Mouse (Mus musculus): ENCODE data around the gene Skiv2l.
"Not testable (repeated sequence)": the region's sequence is repeated elsewhere in the genome, so short reads cannot be mapped to it uniquely, and the experiment has no call there.

Skiv2l gene

DNA sequence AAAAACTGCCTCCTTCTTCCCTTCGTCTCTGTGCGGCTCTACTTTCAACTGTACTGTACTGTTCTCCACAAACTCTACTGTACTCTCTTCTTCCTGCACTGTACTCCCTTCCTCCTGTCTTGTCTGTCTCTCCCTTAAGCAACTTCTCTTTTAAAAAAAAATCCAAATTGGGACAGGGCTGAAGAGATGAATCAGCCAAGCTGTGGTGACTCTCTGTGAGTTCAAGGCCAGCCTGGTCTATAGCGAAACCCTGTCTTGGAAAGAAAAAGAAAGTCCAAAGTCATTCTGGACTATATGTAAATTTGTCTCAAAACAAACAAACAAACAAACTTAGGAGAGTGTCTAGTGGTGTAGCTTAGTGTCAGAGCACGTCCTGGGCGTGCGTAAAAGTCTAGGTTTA is 24.3 kb upstream of the Skiv2l start:
- DNase-seq (ENCODE audit: low spot score), result no peak

GRCm38 (mm10) chr17:34865981-34866380 is 16.0 kb upstream of the Skiv2l start:
- DNase-seq (ENCODE audit: low spot score), result no peak

DNA sequence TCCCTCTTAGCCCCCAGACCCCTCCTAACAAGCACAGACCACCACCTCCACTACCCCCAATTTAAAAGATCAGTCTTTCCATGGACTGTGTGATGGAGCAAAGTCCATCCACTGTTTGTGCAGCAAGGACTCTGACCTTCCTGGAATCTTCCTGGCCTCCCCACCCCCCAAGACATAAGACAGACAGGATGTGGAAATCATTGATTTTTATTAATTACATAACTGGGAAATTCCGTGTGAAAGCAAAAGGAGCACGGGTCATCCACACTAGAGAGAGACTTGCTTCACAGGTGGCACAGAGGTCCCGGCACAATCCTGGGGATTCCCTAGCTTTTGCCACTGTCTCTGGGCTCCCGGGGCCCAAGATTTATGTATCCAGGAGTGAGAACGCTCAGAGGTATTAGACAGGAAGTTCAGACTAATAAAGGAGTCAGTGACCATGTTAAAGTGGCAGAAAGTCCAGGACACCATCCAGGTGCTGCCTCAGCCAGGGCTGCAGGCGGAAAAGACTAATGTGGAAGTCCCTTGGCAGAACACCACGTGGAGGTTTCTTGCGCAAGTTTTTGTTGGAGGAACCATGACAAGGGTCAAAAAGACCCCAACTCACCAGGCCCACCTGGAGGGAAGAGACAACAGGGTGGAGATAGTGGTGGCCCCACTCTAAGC is 12.5 kb upstream of the Skiv2l start, which contains the start of gene Cfb:
Gene Cfb (minus strand): TSS at position 103 of the 666 bp plus-strand sequence.
- DNase-seq (ENCODE audit: low spot score), result no peak

GRCm38 (mm10) chr17:34861704-34862415 is 11.8 kb upstream of the Skiv2l start:
- no peak for DNase-seq (ENCODE audit: low spot score)

GRCm38 (mm10) chr17:34860514-34860913 is 10.5 kb upstream of the Skiv2l start:
- DNase-seq (ENCODE audit: low spot score), result no peak

- DNase-seq (ENCODE audit: low spot score), result no peak
These were observed 8.7 kb upstream of the Skiv2l start for GRCm38 (mm10) chr17:34858670-34859069.

- DNase-seq (ENCODE audit: low spot score), result peak; percentile 31
These were observed 5.8 kb upstream of the Skiv2l start for GRCm38 (mm10) chr17:34855825-34856224.

- DNase-seq (ENCODE audit: low spot score), result no peak
These were observed 4.8 kb upstream of the Skiv2l start for GRCm38 (mm10) chr17:34854761-34855160.

- no peak for DNase-seq (ENCODE audit: low spot score)
These were observed 3.5 kb upstream of the Skiv2l start for GRCm38 (mm10) chr17:34853511-34853910.

- no peak for DNase-seq (ENCODE audit: low spot score)
These were observed 611 bp upstream of the Skiv2l start for GRCm38 (mm10) chr17:34850517-34851125.

GRCm38 (mm10) chr17:34847615-34848014 is 2.4 kb downstream of the Skiv2l start:
- no peak for DNase-seq (ENCODE audit: low spot score)

- no peak for DNase-seq (ENCODE audit: low spot score)
These were observed 2.8 kb downstream of the Skiv2l start for GRCm38 (mm10) chr17:34847192-34847591.

DNA sequence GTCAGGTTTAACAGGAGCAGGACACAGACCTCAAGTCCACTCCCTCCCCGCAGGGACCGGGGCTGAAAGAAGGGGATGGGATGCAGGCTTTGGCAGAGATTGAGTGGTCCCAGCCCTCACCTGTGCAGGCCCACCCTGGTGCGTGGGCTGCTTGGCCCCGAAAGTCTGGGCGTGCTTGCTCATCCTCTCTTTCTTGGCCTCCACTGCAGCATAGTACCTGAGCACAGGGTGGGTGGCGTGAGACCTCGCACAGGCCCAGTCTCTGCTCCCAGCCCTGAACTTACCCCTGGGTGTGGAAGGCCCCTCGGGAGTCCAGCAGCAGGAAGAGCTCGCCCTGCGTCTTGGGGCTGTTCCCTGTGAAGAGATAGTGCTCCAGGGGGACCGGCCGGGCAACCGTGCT is 5.1 kb downstream of the Skiv2l start:
- DNase-seq (ENCODE audit: low spot score), result no peak

- DNase-seq (ENCODE audit: low spot score), result no peak
These were observed 9.2 kb downstream of the Skiv2l start for GRCm38 (mm10) chr17:34840736-34841307.

GRCm38 (mm10) chr17:34838785-34839184 is 11.2 kb downstream of the Skiv2l start:
- no peak for DNase-seq (ENCODE audit: low spot score)

DNA sequence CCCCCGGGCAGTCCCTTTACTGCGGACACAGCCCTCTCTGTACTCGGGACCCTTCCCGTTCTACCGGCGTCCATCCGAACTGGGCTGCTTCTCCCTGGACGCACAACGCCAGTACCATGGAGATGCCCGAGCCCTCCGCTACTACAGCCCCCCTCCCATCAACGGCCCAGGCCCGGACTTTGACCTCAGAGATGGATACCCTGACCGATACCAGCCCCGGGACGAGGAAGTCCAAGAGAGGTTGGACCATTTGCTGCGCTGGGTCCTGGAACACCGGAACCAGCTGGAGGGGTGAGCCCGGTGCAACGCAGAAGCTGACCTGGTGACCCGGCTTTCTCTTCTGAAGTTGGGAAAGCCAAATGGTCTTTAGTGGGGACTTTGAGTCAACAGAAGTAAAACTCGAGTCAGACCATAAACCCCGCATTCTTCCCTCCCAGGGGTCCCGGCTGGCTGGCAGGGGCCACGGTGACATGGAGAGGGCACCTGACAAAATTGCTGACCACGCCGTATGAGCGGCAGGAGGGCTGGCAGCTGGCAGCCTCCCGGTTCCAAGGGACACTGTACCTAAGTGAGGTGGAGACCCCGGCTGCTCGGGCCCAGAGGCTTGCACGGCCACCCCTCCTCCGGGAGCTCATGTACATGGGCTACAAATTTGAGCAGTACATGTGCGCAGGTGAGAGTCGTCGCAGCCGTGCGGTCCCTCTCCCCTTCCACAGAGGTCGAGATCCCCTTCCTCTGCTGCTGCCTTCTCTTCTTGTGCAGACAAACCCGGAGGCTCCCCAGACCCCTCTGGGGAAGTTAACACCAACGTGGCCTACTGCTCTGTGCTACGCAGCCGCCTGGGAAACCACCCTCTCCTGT is 12.3 kb downstream of the Skiv2l start:
- DNase-seq (ENCODE audit: low spot score), result no peak

- peak; percentile 97 for DNase-seq (ENCODE audit: low spot score)
These were observed 13.2 kb downstream of the Skiv2l start, which contains the start of the genes Stk19 and Dxo for GRCm38 (mm10) chr17:34836856-34837221. Stk19 (minus strand) TSS chr17:34836945. Dxo (plus strand) TSS chr17:34837019.

DNA sequence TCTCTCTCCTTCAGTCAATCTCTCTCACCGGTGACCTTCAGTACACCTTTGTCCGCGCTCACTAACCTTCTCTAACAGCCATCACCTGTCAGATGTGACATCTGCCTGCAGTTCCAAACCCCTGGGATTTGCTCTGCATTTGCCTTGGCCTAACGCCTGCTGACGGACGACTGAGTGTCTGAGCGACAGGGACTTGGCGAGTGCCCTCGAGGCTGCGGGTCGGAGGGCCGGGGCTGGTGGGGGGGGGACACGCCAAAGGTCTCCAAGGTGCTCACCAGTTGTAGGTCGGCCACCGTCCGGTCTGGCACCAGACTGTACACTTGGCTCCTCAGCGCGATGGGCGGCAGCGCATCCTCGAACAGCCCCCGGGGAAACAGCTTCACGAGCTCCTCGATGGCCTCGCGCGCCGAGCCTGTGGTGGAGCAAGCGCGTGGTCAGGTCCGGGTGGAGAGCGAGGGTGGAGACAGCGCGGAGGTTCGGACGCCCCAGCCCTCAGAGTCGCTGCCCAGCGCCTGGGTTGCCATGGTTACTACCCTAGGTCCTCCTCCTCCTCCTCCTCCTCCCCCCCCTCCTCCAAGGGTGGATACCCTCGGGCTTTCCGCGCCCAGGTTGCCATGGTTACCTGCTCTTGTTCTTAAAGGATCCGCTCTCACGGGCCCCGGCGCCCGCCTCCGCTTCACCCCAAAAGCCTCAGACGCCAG is 13.7 kb downstream of the Skiv2l start:
- DNase-seq (ENCODE audit: low spot score), result no peak

DNA sequence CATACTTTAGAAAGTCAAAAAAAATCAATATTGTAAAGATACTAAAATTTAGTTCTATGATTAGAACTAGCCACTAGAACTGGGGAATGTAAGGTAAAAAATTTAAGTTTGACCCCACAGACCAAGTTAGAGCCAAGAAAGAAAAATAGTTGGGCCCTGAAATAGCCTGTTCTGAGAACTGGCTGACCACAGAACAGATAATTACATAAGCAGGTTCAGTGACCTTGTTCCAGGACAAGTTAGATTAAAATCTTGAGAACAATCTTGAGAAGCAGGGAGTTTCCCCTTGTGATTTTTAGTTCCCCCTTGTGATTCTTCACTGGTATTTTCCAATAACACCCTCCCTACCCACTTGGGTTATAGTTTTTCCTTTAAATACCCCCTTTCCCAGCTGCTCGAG is 19.2 kb downstream of the Skiv2l start:
- DNase-seq (ENCODE audit: low spot score), result not testable (repeated sequence)

- DNase-seq (ENCODE audit: low spot score), result no peak
These were observed 35.1 kb downstream of the Skiv2l start for GRCm38 (mm10) chr17:34814818-34815370.

- DNase-seq (ENCODE audit: low spot score), result peak; percentile 29
These were observed 36.3 kb downstream of the Skiv2l start for GRCm38 (mm10) chr17:34813747-34814146.

Data from T-cell, adult 2 months (primary cell).